Mouse (Mus musculus) olfactory bulb, adult 2 months (tissue): ENCODE measurements around the gene Tgfbr3l.

Experiments used
- CTCF ChIP-seq: fragments of 200-500 bp; IDR thresholded peaks from 2 replicates; pipeline ENCODE4 v1.5.1; 2012; ENCODE audit warnings: low read depth, mild to moderate bottlenecking, low read length, moderate library complexity; ENCODE audit not compliant: insufficient read depth
- POLR2A ChIP-seq: fragments of 200-500 bp; IDR thresholded peaks from 2 replicates; pipeline ENCODE4 v1.6.1; 2012; ENCODE audit warnings: mild to moderate bottlenecking, low read depth, low read length, moderate library complexity; ENCODE audit not compliant: insufficient read depth

GRCm38 (mm10) chr8:4212809-4213209 lies 35.2 kb upstream of the Tgfbr3l start:
- TF ChIP-seq CTCF (no peak), POLR2A (no peak)
